Mouse (Mus musculus): Measurements from ENCODE around the gene Thap2. TPM values are rescaled to one million over a fixed set of nuclear protein-coding genes. Genes with fewer than 3 reads are reported as not detected.
A peak's percentile ranks its signal among the peaks of the same experiment; 100 is the strongest.

The Thap2 gene
- total RNA-seq, 2 experiments from 2014 or later = 11.8 TPM

DNA sequence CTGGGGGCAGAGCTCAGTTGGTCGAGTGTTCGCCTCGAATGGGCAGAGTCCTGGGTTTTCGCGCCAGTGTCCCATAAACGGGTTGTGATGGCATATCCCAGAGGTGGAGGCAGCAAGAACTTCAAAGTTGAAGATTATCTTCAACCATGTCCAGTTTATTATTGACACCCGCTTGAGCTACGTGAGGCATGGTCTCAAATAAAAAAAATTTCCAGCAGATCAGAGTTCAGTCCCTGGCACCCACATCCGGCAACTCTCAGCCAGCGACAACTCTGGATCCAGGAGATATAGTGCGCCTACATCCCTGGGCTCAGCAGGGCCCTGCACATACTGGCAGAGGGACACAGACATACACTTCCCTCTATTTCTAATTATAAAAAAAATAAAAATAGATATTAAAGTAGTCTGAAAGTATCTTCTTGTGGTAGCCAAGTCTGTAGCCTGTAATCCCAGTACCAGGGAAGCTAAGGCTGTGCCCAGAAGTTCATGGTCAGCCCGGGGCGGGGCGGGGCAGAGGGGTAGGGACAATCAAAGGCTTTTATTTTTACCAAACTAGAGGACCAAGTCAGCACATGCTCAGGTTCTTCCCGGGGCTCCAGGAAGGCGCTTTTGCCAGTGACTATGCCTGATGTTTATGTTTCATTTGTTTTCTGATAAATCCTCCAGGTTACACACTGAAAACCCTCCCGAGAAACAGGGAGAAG is 25.9 kb downstream of the Thap2 start:
- intact Hi-C loops (cut with DNase I) = no loop called here
- no peak for DNase-seq (ENCODE audit: extremely low spot score in 1 of 2, low spot score in 2 of 2)

DNA sequence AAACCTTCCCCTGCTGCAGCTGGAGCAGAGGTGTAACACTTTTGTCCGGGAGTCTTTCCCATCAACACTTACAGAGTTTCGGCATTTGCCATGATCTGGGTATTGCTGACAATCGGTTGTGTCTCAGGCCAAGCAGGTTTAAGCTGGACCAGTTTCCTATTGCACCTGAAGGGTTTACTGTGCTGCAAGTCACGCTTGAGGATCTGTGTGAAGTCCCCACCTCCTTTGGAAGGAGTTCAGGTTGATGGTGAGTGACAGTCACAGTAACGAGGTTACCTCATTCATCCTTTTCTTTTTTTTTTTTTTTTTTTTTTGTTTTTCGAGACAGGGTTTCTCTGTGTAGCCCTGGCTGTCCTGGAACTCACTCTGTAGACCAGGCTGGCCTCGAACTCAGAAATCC is 28.1 kb downstream of the Thap2 start:
- intact Hi-C loops (cut with DNase I) = no loop called here

DNA sequence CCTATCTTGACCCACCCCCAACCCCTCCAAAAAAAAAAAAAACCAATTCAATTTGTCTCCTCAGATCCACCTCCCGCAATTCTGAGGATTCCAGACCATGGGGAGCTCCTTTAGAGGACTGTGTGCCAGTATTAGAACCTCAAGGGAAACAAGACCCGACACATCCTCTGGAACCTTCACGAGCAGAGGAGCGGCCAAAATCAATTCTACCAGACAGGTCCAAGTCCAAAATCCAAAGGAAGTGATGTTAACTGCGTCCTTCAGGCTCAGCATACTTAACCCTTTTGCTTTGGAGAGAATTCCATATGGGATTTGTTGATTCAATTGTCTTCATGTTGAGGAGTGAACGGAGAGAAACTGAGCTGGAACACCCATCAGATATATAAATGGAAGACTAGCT is 29.2 kb downstream of the Thap2 start:
- no peak for DNase-seq (ENCODE audit: extremely low spot score in 1 of 2, low spot score in 2 of 2)
- intact Hi-C loops (cut with DNase I) = no loop called here

More for the DNA sequence above, 28.1 kb downstream of the Thap2 start:
- DNase-seq (ENCODE audit: extremely low spot score in 1 of 2, low spot score in 2 of 2) = no peak

DNA sequence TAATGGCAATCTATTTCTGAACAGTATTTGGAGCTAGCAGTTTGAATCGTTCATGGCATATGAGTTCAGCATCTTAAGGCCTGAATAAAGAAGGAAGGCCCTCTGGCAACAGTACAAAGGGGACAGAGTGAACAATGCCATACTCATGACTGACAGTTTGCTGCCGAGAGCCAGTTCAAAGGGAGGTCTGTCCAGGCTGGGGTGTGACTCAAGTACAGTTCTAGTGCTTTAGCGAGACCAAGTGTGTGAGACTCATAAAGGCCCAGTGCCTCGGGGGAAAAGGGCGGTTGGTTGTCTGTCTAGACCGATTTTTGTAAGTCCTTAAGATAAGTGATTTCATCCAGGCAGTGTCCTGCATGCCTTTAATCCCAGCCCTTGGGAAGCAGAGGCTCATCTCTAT is 29.7 kb downstream of the Thap2 start:
- intact Hi-C loops (cut with DNase I) = no loop called here
- DNase-seq (ENCODE audit: extremely low spot score in 1 of 2, low spot score in 2 of 2) = no peak

DNA sequence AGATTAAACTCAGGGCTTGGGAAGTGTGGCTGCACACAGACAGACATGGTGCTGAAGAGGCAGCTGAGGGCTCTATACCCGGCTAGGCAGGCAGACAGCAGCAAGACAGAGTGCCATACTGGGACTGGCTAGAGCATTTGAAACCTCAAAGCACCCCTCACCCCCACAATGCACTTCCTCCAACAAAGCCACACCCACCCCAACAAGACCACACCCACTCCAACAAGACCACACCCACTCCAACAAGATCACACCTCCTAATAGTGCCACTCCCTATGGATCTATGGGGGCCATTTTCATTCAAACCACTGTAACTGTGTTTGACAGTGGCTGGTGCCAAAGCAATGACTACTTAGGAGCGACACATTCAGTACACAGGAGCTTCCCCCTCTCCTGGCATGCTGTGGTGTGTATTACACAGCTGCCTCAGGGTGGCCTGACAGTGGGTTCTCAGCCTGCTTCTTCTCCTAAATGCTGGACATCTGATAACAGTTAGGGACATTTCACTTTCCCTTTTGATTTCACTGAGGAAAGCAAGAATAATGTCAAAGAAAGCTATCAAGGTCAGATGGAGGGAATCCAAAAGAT is 33.3 kb downstream of the Thap2 start:
- DNase-seq (ENCODE audit: extremely low spot score in 1 of 2, low spot score in 2 of 2) = no peak
- intact Hi-C loops (cut with DNase I) = no loop called here

DNA sequence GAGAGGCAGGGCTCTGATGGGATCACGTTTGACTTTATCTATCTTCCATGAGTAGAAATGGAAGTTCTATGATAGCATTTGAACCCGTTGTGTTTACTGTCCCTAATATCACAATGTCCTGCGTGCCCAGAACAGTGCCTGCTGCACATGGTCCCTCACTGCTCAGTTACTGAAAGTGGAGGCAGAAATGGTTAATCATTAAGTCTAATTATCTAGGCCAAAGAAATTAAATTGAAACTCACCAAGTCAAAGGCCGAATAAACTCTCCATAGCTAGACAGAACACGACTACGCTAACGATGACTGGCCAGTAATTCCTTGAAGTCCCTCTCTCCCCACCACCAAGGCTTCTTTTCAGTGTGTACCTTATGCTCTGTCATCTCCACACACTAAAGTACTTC is 34.7 kb downstream of the Thap2 start:
- intact Hi-C loops (cut with DNase I) = no loop called here
- DNase-seq (ENCODE audit: extremely low spot score in 1 of 2, low spot score in 2 of 2) = no peak

DNA sequence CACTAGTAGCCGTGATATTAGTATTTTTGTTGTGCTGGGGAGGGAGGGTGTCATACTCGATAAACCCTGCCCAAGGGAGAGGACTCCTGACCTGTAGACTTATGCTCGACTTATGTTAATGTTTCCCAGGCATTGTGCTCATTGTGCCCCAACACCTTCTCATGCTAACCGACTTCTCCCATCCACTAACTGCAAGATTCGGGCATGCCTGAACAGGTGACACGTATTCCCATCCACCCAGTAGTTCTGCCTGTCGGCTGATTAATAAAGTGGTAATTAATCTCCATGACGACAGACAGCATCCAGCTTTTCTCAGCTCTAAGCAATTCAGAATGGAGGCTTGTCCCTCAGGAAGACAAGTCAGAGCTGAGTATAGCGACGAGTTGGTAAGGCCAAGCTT is 35.2 kb downstream of the Thap2 start:
- intact Hi-C loops (cut with DNase I) = no loop called here
- no peak for DNase-seq (ENCODE audit: extremely low spot score in 1 of 2, low spot score in 2 of 2)

DNA sequence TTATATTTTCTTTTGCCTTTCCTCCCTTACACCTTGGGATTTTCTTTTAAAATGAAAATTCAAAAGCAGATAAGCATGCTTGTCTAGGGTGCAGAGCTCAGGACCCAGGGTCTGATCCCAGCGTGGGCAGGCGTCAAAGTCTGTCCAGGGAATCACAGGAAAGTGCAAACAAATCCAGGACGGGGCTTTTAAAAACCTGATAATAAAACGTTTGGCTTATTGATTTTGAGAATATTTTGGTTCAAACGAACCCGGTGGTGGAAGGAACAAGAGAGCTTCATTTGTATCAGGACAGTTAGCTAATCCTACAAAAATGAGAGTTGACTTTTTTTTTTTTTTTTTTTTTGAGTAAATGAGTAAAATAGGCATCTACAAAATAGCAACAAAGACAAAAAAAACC is 36.1 kb downstream of the Thap2 start:
- intact Hi-C loops (cut with DNase I) = no loop called here
- DNase-seq (ENCODE audit: extremely low spot score in 1 of 2, low spot score in 2 of 2) = no peak

DNA sequence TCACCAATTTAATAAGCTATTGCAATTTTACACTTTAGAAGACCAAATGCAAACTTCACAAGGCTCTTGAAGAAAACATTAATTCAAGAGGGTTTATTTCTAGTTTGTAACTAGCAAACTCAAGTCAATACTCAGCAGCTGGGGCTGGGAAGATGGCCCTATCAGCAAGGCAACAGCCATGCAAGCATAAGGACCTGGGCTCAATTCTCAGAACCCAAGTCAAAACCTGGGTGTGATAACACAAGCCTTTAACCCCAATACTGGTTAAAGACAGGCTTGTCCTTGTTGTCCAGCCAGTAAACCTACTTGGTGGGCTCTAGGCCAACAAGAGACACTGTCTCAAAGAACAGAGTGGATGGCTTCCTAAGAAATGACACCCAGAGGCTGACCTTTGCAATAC is 37.8 kb downstream of the Thap2 start:
- intact Hi-C loops (cut with DNase I) = no loop called here

DNA sequence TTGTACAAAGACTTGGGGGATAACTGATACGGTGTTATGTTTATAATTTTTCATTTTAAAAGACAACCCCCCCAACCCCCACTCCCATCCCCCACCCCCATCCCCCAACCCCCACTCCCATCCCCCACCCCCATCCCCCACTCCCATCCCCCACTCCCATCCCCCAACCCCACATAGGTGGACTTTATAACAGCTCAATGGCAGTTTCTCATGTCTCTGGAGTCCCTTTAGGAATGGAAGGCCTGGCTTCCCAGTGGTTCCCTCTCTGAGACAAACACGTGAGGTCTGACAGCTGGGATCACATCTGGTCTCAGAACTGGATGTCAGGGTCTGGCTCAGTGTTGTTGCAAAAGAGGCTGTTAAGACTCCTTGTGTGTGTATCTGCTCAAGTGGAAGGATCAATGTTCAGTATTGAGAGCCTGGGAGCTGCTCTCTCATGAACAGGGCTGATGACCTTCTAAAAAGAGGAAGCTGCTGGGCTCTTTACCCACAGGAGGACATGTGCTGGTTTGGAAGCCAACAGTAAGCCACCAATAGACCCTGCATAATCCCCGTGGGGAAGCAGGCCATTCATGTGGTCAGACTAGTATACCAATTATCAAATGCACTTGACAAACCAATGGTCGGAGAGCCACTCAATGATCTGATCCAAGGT is 41.3 kb downstream of the Thap2 start:
- no peak for DNase-seq (ENCODE audit: extremely low spot score in 1 of 2, low spot score in 2 of 2)
- intact Hi-C loops (cut with DNase I) = no loop called here

More for the DNA sequence above, 37.8 kb downstream of the Thap2 start:
- no peak for DNase-seq (ENCODE audit: extremely low spot score in 1 of 2, low spot score in 2 of 2)

DNA sequence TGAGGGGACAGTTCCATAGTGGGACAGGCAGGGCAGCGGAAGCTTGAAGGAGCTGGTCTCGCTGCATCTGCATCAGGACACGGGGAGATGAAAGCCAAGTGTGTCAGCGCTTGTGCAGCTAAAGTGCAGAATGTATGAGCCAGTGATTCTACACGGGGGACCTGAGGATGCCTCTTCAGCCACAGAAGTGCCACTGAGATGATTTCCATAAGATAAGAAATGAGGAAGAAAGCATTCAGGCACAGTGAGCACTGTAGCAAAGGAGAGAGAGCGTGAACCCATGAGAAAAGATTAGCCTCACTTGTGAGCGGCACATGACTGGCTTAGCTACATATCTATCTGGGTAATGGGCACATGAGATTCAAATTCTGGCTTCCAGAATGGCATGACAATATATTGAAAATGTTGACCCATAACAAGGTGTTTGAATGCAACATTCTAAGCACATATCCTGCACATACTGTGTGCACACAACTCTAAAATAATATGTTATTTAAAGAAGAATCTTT is 44.4 kb downstream of the Thap2 start:
- no peak for DNase-seq (ENCODE audit: extremely low spot score in 1 of 2, low spot score in 2 of 2)
- intact Hi-C loops (cut with DNase I) = no loop called here

DNA sequence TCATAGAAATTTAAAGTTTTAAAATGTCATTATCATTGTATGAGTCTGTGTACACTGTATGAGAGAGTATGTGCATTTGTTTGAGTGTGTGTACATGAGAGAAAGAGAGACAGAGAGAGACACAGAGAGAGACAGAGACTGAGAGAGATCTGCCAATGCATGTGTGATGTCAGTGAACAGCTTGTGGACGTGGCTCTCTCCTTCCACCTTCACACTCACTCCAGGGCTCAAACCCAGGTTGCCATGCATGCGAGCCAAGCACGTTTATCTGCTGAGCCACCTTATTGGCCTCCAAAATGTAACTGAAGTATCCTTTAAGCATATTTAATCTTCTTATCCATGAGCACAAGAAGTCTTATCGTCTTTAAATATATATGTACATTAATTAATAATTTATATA is 47.3 kb downstream of the Thap2 start:
- no peak for DNase-seq (ENCODE audit: extremely low spot score in 1 of 2, low spot score in 2 of 2)
- intact Hi-C loops (cut with DNase I) = no loop called here

DNA sequence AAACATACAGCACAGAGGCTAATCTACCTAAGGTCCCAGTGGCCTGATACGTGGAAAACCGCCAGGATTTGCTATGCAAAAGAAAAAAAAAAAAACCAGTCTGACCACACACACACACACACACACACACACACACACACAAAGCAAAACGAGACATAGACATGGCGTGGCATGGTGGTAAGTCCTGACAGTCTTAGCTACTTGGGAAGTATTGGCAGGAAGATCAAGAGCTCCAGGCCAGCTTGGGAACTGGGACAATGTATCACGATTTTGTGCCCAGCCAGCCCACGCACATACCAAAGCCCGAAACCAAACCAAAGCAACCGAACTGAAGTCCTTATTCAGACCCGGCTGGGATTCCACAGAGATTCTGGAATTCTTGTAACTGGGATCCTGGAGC is 50.7 kb downstream of the Thap2 start:
- DNase-seq (ENCODE audit: extremely low spot score in 1 of 2, low spot score in 2 of 2) = no peak
- intact Hi-C loops (cut with DNase I) = no loop called here

DNA sequence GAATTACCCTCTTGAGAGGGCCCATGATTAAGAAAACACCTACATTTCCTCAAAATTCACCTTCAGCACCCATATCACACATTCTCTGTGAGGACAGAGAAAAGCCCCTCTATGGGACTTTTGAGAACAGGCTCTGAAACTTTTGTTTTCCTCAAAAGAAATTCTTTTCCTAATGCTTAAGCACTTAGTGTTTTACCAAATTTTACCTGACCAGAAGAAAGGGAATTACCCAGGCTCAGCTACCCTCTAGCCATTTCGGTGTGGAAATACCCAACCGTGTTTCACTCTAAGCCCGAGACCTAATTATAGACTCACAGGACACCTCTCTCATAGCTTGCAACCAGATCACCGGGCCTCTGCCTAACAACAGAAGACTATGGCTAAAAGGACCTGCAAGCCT is 51.2 kb downstream of the Thap2 start:
- intact Hi-C loops (cut with DNase I) = no loop called here
- DNase-seq (ENCODE audit: extremely low spot score in 1 of 2, low spot score in 2 of 2) = no peak

DNA sequence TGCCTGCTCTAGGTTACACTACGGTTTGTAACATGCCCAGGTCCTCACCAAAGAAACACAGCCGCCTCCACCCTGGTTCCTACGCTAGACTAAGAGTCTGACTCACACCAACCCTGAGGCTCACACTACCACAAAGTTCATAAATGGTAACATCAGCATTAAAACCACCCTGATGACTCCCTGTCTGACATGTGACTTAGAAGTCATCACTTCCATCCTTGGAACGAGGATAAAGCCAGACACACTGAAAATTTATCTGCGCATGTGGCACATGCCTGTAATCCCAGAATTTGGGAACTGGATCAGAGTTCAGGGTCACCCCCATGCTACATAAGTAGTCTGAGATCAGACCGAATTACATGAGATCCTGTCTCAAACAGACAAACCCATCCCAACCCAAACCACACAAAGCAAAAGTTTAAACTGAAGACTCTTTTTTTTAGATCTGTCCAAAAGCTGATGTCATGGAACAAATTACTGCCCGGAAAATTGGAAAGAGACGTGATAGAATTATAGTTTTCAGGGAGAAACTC is 51.8 kb downstream of the Thap2 start:
- intact Hi-C loops (cut with DNase I) = no loop called here
- DNase-seq (ENCODE audit: extremely low spot score in 1 of 2, low spot score in 2 of 2) = no peak

DNA sequence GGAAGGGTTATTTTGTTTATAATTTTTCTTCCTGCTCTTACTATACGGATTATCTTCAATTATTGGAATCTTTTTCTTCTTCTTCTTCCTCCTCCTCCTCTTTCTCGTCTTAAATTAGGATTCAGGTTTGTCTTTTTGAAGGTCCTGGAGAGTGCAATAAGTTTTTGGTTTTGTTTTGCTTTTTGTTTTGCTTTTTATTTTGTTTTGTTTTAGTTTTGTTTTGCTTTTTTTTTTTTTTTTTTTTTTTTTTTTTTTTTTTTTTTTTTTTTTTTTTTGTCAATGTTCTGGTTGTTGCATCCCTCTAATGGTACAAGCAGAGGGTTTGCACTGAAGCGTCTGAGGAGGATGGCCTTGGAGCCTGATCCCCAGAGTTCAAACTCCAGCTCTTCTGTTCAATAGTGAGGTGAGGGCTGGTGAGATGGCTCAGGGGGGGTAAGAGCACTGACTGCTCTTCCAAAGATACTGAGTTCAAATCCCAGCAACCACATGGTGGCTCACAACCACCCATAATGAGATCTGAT is 55.2 kb downstream of the Thap2 start:
- DNase-seq (ENCODE audit: extremely low spot score in 1 of 2, low spot score in 2 of 2) = no peak
- intact Hi-C loops (cut with DNase I) = loop anchor here (10.0 kb wide), 2 partner anchors 286 to 866 kb away; no protein-coding TSS in a partner anchor

DNA sequence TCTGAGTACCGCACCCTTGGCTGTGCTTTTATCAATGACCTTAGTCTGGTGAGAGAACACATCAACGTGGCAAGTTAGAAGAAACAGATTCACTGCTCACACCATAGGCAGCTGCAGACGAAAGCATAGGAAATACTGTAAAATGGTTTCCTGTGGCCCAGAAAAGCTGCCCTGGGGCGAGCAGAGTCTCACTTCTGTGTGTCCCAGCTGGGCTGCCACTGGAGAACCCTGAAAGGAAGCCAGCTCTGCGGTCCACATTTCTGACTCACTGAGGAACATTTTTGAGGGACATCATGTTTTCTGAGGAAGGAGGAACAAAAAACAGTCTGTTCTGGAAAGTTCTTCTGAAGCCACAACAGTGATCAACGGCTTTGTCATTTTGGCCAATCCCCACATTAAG is 55.7 kb downstream of the Thap2 start:
- intact Hi-C loops (cut with DNase I) = loop anchor here (10.0 kb wide), 2 partner anchors 286 to 866 kb away; no protein-coding TSS in a partner anchor

DNA sequence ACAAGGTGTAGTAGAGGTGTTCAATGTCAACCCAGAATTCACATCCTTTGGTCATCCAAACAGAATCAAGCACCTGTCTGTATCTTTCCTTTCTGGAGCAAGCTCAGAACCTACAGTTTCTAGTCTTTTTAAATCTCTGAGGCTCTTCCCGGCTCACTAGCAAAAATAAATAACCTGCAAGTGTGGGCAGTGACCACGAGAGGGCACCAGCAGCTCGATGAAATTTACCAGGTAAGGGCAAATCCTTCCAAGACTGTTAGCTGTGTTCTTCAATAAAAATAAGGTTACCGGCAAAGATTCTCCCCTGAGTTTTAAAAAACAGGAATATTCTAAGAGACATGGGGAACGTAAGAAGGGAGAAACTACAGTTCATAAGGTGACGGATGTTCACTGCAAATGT is 60.9 kb downstream of the Thap2 start:
- DNase-seq (ENCODE audit: extremely low spot score in 1 of 2, low spot score in 2 of 2) = peak; percentile 61 to 63
- intact Hi-C loops (cut with DNase I) = loop anchor here (5.0 to 10.0 kb wide), 3 partner anchors 292 to 872 kb away; no protein-coding TSS in a partner anchor

More for the DNA sequence above, 55.7 kb downstream of the Thap2 start:
- no peak for DNase-seq (ENCODE audit: extremely low spot score in 1 of 2, low spot score in 2 of 2)

DNA sequence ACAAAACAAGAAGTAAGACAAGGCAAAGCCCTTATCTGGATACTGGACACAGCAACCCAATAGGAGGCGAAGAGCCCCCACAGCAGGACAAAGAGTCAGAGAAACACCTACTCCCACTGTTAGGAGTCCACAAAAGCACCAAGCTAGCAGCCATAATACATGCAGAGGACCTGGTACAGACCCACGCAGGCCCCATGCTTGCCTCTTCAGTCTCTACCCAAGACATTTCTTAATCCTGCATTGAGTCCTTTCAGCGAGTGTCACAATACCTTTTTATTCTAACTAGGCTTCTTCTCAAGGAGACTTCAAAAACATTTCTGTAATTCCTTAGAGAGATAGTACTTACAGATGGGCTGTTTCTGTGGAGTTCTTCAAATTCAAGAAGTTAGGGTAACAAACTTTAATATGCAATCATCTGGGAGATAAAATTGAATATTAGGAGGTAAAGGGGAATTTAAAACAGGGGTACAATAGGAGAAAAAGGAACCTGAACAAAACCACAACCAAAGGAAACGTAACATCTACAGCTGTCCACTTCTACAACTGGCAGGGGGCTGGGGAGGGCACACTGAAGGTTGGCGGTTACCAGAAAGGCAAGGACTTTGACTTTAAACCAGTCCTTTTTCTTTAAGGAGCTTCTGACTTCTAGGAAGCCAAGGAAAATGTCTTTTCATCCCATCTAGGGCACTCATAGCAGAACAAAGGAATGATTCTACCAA is 62.8 kb downstream of the Thap2 start:
- intact Hi-C loops (cut with DNase I) = loop anchor here (5.0 to 10.0 kb wide), 3 partner anchors 293 to 873 kb away; no protein-coding TSS in a partner anchor
- DNase-seq (ENCODE audit: extremely low spot score in 1 of 2, low spot score in 2 of 2) = no peak

Data from left cerebral cortex, postnatal 10 days (tissue).